Mouse (Mus musculus) spleen, adult 2 months (tissue): Measurements from ENCODE around the gene Tnpo3. TPM values are rescaled to one million over a fixed set of nuclear protein-coding genes. Genes with fewer than 3 reads are reported as not detected.
"Not testable (repeated sequence)": the region's sequence is repeated elsewhere in the genome, so short reads cannot be mapped to it uniquely, and the experiment has no call there.

Experiments used
- DNase-seq, 2 experiments: peaks; one replicate each; pipeline versions ENCODE4 v3.0.0 to v3.0.0-alpha.2; 2012 to 2021; ENCODE audit warnings: low spot score in 2 of 2, low read depth in 1 of 2
- H3K27ac ChIP-seq: fragments of 200-500 bp; 2 replicates; pipeline ENCODE4 v1.5.1; 2012; ENCODE audit warnings: low read length, inconsistent platforms; ENCODE audit not compliant: insufficient read depth
- H3K27me3 ChIP-seq: fragments of 200-500 bp; 2 replicates; pipeline ENCODE4 v1.6.1; 2012; ENCODE audit warnings: mild to moderate bottlenecking, moderate library complexity, low read length, inconsistent platforms; ENCODE audit not compliant: control insufficient read depth, insufficient read depth
- H3K36me3 ChIP-seq: fragments of 200-500 bp; 2 replicates; pipeline ENCODE4 v1.6.1; 2012; ENCODE audit warnings: mild to moderate bottlenecking, low read length, inconsistent platforms; ENCODE audit not compliant: control insufficient read depth, insufficient read depth
- H3K4me1 ChIP-seq: fragments of 200-500 bp; 2 replicates; pipeline ENCODE4 v1.6.1; 2011; ENCODE audit warnings: inconsistent platforms; ENCODE audit not compliant: control insufficient read depth, insufficient read depth, insufficient read length
- H3K4me3 ChIP-seq: fragments of 200-500 bp; 2 replicates; pipeline ENCODE4 v1.5.1; 2011; ENCODE audit warnings: mild to moderate bottlenecking, inconsistent platforms; ENCODE audit not compliant: insufficient read depth, insufficient read length; ENCODE audit errors: extremely low read depth
- CTCF ChIP-seq: fragments of 200-500 bp; IDR thresholded peaks from 2 replicates; pipeline ENCODE4 v1.5.1; 2011; ENCODE audit warnings: mild to moderate bottlenecking, inconsistent platforms; ENCODE audit not compliant: insufficient read depth, insufficient read length, insufficient replicate concordance; ENCODE audit errors: extremely low read depth
- POLR2A ChIP-seq: fragments of 200-500 bp; IDR thresholded peaks from 2 replicates; pipeline ENCODE4 v1.6.1; 2011; ENCODE audit warnings: low read depth, low read length, inconsistent platforms
- WGBS: fragments of 180-500 bp; shearing (Covaris S2); methylation state at CpG from one replicate; pipeline ENCODE4 v1.1.7; 2018; 5-methylcytosine and 5-hydroxymethylcytosine counted together
- polyA plus RNA-seq: library from polyadenylated mRNA; depleted of rRNA; stranded (reverse); fragments of >200 nt; gene quantifications from 2 replicates; pipeline ENCODE4 v1.2.3, GENCODE M21; 2012

The Tnpo3 gene
- polyA plus RNA-seq, 1 experiment, result 39.1 TPM

GRCm38 (mm10) chr6:29631751-29632551 lies 22.3 kb upstream of the Tnpo3 start:
- Histone ChIP-seq H3K27ac (no peak overlapping the region), H3K4me3 (no peak overlapping the region), H3K27me3 (no peaks in the 10 kb centered on the region), H3K36me3 (no peaks in the 10 kb centered on the region), H3K4me1 (no peaks in the 10 kb centered on the region)
- no peak for TF ChIP-seq CTCF
- no peak for TF ChIP-seq POLR2A
- DNase-seq, result no peak
- WGBS, result 40% methylated on average over 10 of the region's 10 CpGs

DNA sequence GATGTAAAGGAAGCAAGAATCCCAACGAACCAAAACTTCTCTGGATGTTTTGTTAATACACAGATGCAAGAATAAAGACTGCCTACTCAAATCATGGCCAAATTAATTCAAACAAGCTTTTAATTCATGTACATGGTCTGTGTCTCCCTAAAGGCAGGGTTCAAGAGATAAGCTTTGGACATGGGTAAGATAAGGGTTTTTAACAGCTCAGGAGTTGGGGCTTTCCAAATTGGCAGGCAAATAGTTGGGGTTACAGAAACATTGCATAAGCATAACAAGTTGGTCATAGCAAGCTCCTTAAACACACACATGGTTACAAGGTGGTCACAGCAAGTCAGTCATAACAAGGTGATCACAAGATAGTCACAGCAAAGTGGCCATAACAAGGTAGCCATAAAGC lies 20.5 kb upstream of the Tnpo3 start:
- no peaks in the 10 kb centered on the region for H3K27me3 ChIP-seq
- no peak for DNase-seq
- 83% methylated on average over 1 of the region's 1 CpGs for WGBS
- TF ChIP-seq POLR2A (no peak), CTCF (no peak)
- H3K36me3 ChIP-seq, result no peaks in the 10 kb centered on the region
- H3K27ac ChIP-seq, result no peak overlapping the region
- no peak overlapping the region for H3K4me3 ChIP-seq
- no peaks in the 10 kb centered on the region for H3K4me1 ChIP-seq

GRCm38 (mm10) chr6:29627756-29628155 lies 18.1 kb upstream of the Tnpo3 start:
- 89% methylated on average over 2 of the region's 2 CpGs for WGBS
- H3K27me3 ChIP-seq, result no peaks in the 10 kb centered on the region

GRCm38 (mm10) chr6:29623857-29624256 lies 14.2 kb upstream of the Tnpo3 start:
- no peaks in the 10 kb centered on the region for H3K36me3 ChIP-seq
- no peaks in the 10 kb centered on the region for H3K27me3 ChIP-seq
- DNase-seq, result no peak
- 18% methylated on average over 2 of the region's 2 CpGs for WGBS
- H3K4me3 ChIP-seq, result no peak overlapping the region
- no peak overlapping the region for H3K27ac ChIP-seq
- H3K4me1 ChIP-seq, result no peaks in the 10 kb centered on the region
- TF ChIP-seq POLR2A (no peak), CTCF (no peak)

More at GRCm38 (mm10) chr6:29627756-29628155, 18.1 kb upstream of the Tnpo3 start:
- DNase-seq, result no peak
- Histone ChIP-seq H3K4me3 (no peak overlapping the region), H3K27ac (no peak overlapping the region), H3K4me1 (no peaks in the 10 kb centered on the region), H3K36me3 (no peaks in the 10 kb centered on the region)
- TF ChIP-seq POLR2A (no peak), CTCF (no peak)

DNA sequence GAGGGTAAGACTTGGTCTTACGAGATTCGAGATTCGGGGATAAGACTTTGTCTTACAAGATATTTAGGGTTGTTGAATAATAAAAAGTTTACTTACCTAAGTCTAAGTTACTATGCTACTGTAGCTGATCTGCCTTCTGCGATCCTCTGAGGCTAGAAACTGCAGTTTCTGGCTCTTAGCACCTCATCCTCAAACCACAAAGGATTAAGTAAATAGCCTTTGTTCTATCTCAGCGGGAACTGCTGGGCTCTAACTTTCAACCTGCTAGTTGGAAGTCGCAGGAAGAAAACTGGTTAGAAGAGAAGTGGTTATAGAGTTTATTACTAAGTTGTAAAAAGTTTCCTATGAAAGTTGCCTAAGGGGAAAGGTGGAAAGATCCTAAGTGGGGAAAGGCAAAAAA lies 12.6 kb upstream of the Tnpo3 start:
- Histone ChIP-seq H3K36me3 (no peaks in the 10 kb centered on the region), H3K4me1 (no peaks in the 10 kb centered on the region), H3K27me3 (no peaks in the 10 kb centered on the region), H3K4me3 (no peak overlapping the region), H3K27ac (no peak overlapping the region)
- 75% methylated on average over 6 of the region's 6 CpGs for WGBS
- DNase-seq, result no peak
- no peak for TF ChIP-seq POLR2A
- no peak for TF ChIP-seq CTCF

DNA sequence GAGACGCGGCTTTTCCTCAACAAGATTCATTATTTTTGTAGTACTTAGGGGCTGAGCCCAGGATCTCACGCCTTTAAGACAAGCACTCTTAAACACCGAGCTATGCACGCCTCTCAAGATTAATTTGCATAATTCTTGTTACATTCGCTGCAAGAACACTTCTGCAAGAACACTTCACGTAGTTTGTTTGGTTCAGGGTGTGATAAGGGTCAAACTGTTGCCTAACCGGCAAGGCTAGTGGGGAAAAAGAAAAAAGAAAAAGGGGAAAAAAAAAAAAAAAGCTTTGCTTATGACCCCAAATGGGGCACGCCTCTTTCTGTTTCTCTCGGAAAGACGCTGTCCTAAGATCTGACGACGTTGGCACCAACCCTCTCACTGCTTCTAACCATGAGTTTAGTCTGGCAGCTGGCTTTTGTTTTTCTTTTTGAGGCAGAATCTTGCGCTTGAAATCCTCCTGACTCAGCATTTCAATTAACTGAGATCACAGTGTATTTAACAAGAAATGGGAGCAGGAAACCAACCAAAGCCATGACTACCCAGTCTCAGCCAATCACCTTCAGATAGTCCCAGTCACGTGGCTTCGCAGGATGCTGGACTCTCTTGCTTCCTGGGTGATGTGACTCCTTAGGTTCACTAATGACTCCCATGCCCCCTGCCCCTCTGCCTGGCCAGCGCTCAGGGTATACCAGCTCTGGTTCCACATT lies 11.3 kb upstream of the Tnpo3 start:
- H3K36me3 ChIP-seq, result no peaks in the 10 kb centered on the region
- WGBS, result 79% methylated on average over 17 of the region's 17 CpGs
- no peak overlapping the region for H3K4me3 ChIP-seq
- TF ChIP-seq CTCF, result no peak
- TF ChIP-seq POLR2A, result no peak
- no peaks in the 10 kb centered on the region for H3K4me1 ChIP-seq
- H3K27me3 ChIP-seq, result no peaks in the 10 kb centered on the region
- DNase-seq, result no peak
- no peak overlapping the region for H3K27ac ChIP-seq

DNA sequence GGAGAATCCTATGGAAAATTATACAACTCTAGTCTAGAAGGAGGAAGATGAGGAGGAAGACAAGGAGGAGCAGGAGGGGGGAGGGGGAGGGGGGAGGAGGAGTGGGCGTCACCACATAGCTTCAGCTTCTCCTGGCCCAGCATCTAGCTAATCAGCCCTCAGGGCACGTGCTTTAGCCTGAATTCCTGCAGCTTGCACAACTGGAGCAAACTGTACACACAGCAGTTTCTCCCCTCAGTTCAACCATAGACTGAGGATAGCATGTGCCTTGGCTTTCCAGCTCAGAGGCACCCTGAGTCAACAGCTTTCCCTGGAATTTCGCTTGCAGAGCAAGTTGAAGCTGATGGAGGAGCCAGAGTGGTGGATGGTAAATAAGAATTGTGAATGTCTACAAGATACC lies 10.5 kb upstream of the Tnpo3 start:
- H3K27me3 ChIP-seq, result no peaks in the 10 kb centered on the region
- no peaks in the 10 kb centered on the region for H3K36me3 ChIP-seq
- H3K4me3 ChIP-seq, result no peak overlapping the region
- WGBS, result 72% methylated on average over 3 of the region's 3 CpGs
- H3K27ac ChIP-seq, result no peak overlapping the region
- H3K4me1 ChIP-seq, result no peaks in the 10 kb centered on the region
- no peak for DNase-seq
- TF ChIP-seq CTCF (no peak), POLR2A (no peak)

DNA sequence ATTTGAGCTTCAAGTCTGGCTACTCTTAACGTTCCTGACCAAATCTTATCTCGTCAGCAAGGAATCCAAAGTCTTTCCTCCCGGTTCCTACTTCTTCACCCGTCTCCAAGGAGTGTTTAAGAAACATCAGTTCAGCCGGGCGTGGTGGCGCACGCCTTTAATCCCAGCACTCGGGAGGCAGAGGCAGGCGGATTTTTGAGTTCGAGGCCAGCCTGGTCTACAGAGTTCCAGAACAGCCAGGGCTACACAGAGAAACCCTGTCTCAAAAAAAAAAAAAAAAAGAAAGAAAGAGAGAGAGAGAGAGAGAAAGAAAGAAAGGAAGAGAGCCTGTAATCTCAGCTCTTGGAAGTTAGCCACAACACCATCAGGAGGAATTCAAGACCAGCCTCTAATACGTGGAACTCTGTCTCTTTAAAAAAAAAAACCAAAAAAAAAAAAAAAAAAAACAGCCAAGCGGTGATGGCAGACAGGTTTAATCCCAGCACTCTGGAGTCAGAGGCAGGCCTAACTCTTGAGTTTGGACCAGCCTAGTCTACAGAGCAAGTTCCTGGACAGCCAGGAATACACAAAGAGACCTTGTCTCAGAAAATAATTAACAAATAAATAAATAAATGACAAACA lies 443 bp upstream of the Tnpo3 start:
- H3K27ac ChIP-seq, result peak overlapping the region; percentile 87
- H3K36me3 ChIP-seq, H3K27me3 ChIP-seq, H3K4me1 ChIP-seq, DNase-seq: not testable (repeated sequence)
- WGBS, result 21% methylated on average over 13 of the region's 13 CpGs
- H3K4me3 ChIP-seq, result peak overlapping the region; percentile 90
